Mouse (Mus musculus): ENCODE results near the gene Ntn1. TPM values are rescaled to one million over a fixed set of nuclear protein-coding genes. Genes with fewer than 3 reads are reported as not detected.
A peak's percentile ranks its signal among the peaks of the same experiment; 100 is the strongest.

The Ntn1 gene
- polyA plus RNA-seq, 1 experiment from 2014 or later = 0.24 TPM

DNA sequence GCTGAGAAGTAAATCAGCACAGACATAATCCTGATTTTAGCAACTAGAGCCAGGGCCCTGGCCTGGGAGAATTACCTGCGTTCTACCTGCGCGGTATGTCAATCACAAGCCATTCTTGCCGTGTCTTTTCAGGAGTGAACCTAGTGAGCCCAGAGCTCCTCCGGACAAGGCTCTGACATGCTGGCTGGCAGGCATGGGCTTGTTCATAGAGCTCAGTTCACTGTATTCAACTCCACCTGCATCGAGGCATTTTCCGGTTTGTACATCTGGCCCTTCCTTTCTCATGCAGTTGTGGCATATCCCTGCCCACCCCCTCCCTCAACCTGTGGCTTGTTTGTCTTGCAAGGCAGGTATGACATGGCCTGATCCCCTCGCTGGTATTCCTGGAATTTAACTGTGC is 5.0 kb upstream of the Ntn1 start:
- Histone ChIP-seq H3K9ac (no peak overlapping the region), H3K27ac (no peak overlapping the region), H3K4me3 (replicated peaks) (no peak overlapping the region), H3K4me1 (replicated peaks) (no peaks in the 10 kb centered on the region), H3K27me3 (peaks cover 36% of the 10 kb centered on the region), H3K9me3 (replicated peaks) (no peaks in the 10 kb centered on the region), H3K36me3 (no peaks in the 10 kb centered on the region), H3K4me2 (no peak overlapping the region)
- WGBS (ENCODE audit: insufficient replicate concordance) = 75% methylated on average over 8 of the region's 8 CpGs
- DNase-seq (no peak), ATAC-seq (ENCODE audit: low read depth) (no peak)

DNA sequence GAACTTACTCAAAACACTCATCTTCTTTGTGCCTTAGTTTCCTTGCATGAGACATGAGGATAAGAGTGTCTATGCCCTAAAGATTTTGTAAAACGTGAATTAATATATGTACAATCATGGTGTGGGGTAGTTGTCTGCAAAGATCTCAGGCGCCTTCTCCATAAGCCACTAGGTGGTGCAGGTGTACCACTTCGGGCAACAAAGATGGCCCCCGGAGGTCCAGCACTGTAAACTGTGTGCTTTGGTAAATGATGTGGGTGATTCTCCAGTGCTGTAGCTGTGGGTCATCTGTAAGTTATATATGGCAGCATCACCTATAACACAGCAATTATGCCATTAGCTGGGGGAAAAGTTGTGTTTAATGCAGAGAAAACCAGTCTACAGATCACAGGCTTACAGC is 3.6 kb upstream of the Ntn1 start:
- Histone ChIP-seq H3K27me3 (peaks cover 50% of the 10 kb centered on the region), H3K36me3 (no peaks in the 10 kb centered on the region), H3K4me2 (no peak overlapping the region), H3K4me3 (replicated peaks) (no peak overlapping the region), H3K9me3 (replicated peaks) (no peaks in the 10 kb centered on the region), H3K27ac (no peak overlapping the region), H3K9ac (no peak overlapping the region), H3K4me1 (replicated peaks) (0 out of 2 replicates have a peak, but pooled peaks cover 4% of the 10 kb centered on the region)
- DNase-seq = no peak
- WGBS (ENCODE audit: insufficient replicate concordance) = 27% methylated on average over 4 of the region's 4 CpGs
- ATAC-seq (ENCODE audit: low read depth) = no peak

DNA sequence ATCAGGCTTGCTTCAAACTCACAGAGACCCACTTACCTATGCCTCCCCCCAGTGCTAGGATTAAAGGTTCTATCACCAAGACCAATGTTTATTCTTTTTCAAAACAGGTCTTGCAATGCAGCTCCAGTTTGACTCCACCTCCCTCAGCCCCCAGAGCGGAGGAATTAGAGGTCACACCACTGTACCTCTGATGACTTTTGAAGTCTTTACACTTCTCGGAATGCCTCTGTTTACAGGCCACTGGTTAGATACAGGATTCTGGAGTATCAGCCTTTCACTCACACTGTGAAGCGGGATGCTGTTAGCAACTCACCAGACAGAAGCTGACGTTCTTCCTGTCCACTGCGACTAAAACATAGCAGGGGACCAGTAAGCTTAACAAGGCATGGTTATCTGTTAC is 805 bp upstream of the Ntn1 start:
- H3K27me3 ChIP-seq = peaks cover 78% of the 10 kb centered on the region
- WGBS (ENCODE audit: insufficient replicate concordance) = 14% methylated on average over 5 of the region's 5 CpGs
- no peak overlapping the region for H3K9ac ChIP-seq
- DNase-seq (no peak), ATAC-seq (ENCODE audit: low read depth) (no peak)
- H3K4me1 ChIP-seq (replicated peaks) = 0 out of 2 replicates have a peak, but pooled peaks cover 4% of the 10 kb centered on the region
- no peaks in the 10 kb centered on the region for H3K9me3 ChIP-seq (replicated peaks)
- H3K4me3 ChIP-seq (replicated peaks) = no peak overlapping the region
- no peak overlapping the region for H3K27ac ChIP-seq
- H3K36me3 ChIP-seq = no peaks in the 10 kb centered on the region
- no peak overlapping the region for H3K4me2 ChIP-seq

DNA sequence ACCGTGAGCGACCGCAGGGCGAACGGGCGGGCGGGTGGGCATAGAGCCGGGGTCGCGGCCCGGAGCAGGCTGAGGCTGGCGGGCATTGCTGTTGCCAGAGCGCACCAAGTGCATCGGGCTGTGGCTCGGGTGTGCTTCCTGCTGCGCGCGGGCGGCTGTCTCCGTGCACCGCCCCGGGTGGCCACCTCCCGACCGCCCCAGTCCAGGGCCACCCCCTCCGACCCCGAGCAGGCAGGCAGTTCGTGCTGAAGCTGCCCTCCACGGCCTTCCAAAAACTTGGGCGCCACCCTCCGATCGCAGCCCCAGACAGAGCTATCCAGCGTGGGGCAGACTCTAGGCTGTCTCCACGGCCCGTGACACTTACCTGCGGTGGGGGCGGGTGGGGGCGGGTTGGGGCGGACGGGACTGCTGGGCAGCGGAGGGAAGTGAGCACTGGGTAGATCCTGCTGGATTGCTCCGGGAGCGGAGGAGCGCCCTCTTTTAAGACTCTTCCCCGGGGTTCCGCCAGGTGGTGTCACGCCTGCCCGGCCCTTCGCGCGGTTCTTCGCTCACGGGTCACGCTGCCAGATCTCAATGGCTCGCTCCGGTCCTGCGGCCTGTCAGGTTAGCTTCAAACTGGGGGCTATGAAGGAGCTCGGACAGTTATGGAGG is 477 bp downstream of the Ntn1 start:
- DNase-seq (no peak), ATAC-seq (ENCODE audit: low read depth) (no peak)
- Histone ChIP-seq H3K36me3 (no peaks in the 10 kb centered on the region), H3K27me3 (peaks cover 87% of the 10 kb centered on the region), H3K9ac (no peak overlapping the region), H3K9me3 (replicated peaks) (no peaks in the 10 kb centered on the region), H3K4me1 (replicated peaks) (0 out of 2 replicates have a peak, but pooled peaks cover 4% of the 10 kb centered on the region), H3K27ac (no peak overlapping the region), H3K4me2 (peak overlapping the region; percentile 53), H3K4me3 (replicated peaks) (peak overlapping the region; percentile 38)
- WGBS (ENCODE audit: insufficient replicate concordance) = 2% methylated on average over 52 of the region's 57 CpGs

DNA sequence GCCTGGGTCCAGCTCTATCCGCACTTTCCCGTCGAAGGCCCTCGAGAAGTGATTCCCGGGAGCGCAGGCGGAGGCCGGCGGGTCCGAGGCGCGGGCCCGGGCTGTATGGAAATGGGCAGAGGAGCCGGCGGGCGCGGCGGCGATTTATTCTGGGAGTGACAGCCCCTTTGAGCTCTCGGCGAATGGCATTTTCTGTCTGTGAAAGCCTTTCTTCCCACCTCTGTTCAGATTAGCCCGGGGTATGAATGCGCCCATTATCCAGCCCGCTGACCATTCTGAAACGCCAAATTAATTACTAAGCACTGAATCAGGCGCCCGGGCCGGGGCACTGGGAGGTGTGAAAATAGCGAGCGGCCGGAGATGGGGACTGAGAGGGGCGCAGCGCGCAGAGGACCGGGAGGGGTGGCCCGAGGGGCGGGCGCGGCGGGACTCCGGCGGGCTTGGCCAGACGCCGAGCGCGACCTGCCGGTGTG is 1.0 kb downstream of the Ntn1 start:
- H3K27ac ChIP-seq = no peak overlapping the region
- peaks cover 92% of the 10 kb centered on the region for H3K27me3 ChIP-seq
- no peaks in the 10 kb centered on the region for H3K36me3 ChIP-seq
- no peak overlapping the region for H3K9ac ChIP-seq
- ATAC-seq (ENCODE audit: low read depth) (no peak), DNase-seq (no peak)
- 1% methylated on average over 32 of the region's 47 CpGs for WGBS (ENCODE audit: insufficient replicate concordance)
- 0 out of 2 replicates have a peak, but pooled peaks cover 4% of the 10 kb centered on the region for H3K4me1 ChIP-seq (replicated peaks)
- peak overlapping the region; percentile 53 for H3K4me2 ChIP-seq
- no peaks in the 10 kb centered on the region for H3K9me3 ChIP-seq (replicated peaks)
- peak overlapping the region; percentile 38 for H3K4me3 ChIP-seq (replicated peaks)

DNA sequence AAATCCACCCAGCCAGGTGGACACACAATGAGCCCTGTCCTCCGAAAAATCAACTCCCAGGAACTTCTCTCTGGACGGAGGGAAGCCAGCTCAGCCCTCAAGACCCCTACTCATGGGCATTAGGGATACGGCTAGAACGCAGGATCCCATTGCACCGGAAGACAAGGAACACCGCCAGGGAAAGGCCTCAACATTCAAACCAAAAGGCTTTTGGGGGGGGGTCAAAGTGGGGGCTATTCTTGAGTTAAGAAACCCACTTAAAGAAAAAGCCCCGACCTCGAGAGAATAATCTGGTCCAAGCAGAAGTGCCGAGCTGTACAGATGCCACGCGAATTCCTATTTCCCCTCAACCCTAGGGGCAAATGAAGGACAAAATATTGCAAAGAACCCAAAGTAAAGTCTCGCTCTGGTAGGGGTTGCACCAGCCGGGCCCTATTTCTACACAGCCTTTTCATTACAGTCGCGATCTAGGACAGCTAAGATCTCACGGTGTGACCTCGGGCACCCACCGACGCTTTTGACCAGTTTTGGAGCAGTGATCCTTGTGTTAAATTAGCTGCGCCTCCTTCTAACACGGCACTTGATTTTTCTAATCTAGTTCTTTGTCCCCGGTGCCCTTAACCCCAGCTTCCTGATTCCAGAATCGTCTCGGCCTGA is 1.6 kb downstream of the Ntn1 start:
- DNase-seq (no peak), ATAC-seq (ENCODE audit: low read depth) (no peak)
- peak overlapping the region; percentile 53 for H3K4me2 ChIP-seq
- peaks cover 98% of the 10 kb centered on the region for H3K27me3 ChIP-seq
- WGBS (ENCODE audit: insufficient replicate concordance) = 9% methylated on average over 24 of the region's 24 CpGs
- no peaks in the 10 kb centered on the region for H3K9me3 ChIP-seq (replicated peaks)
- H3K9ac ChIP-seq = no peak overlapping the region
- H3K36me3 ChIP-seq = no peaks in the 10 kb centered on the region
- H3K27ac ChIP-seq = no peak overlapping the region
- H3K4me1 ChIP-seq (replicated peaks) = 0 out of 2 replicates have a peak, but pooled peaks cover 4% of the 10 kb centered on the region
- no peak overlapping the region for H3K4me3 ChIP-seq (replicated peaks)

DNA sequence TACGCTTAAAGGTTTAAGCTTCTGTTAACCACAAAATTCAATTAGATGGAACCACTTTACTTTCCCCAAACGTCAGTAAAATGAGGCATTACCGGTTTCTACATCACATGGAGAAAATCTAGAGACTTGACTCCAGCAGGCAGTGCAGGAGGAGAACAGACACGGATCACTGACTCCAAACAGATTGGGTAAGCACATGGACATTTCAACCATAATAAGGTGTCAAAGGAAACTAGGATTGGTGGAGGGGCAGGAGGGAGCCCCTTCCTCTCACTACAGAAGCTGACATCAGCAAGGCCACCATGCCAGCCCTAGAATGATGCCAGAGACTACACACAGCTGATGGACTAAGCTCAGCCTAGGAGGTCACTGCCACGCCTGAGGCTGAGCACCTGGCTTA is 5.1 kb downstream of the Ntn1 start:
- WGBS (ENCODE audit: insufficient replicate concordance) = 37% methylated on average over 5 of the region's 5 CpGs
- Histone ChIP-seq H3K4me1 (replicated peaks) (0 out of 2 replicates have a peak, but pooled peaks cover 4% of the 10 kb centered on the region), H3K9ac (no peak overlapping the region), H3K27me3 (peaks cover 97% of the 10 kb centered on the region), H3K4me2 (no peak overlapping the region), H3K9me3 (replicated peaks) (no peaks in the 10 kb centered on the region), H3K4me3 (replicated peaks) (no peak overlapping the region), H3K27ac (no peak overlapping the region), H3K36me3 (no peaks in the 10 kb centered on the region)
- DNase-seq (no peak), ATAC-seq (ENCODE audit: low read depth) (no peak)

DNA sequence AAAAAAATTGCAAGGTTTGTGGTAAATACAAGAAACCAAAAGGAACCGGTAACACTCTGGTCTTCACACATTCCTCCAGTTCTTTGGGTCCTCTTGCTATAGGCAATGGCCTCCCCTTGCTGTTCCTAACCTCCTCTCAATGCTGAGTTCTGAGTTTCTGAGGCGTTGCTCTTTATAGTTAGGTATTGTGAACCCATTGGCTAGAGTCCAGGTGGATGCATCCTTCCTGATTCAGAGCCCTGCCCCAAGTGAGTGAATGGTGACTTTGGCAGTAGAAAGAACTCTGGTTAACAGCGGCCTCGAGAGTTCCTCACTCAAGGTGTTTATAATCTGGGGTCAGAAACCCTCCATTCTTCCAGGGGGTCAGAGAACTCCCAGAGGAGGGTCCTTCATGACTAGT is 5.9 kb downstream of the Ntn1 start:
- H3K9me3 ChIP-seq (replicated peaks) = no peaks in the 10 kb centered on the region
- H3K36me3 ChIP-seq = no peaks in the 10 kb centered on the region
- DNase-seq (no peak), ATAC-seq (ENCODE audit: low read depth) (no peak)
- 29% methylated on average over 4 of the region's 4 CpGs for WGBS (ENCODE audit: insufficient replicate concordance)
- H3K4me1 ChIP-seq (replicated peaks) = 0 out of 2 replicates have a peak, but pooled peaks cover 4% of the 10 kb centered on the region
- H3K9ac ChIP-seq = no peak overlapping the region
- H3K27ac ChIP-seq = no peak overlapping the region
- no peak overlapping the region for H3K4me2 ChIP-seq
- H3K4me3 ChIP-seq (replicated peaks) = no peak overlapping the region
- peaks cover 96% of the 10 kb centered on the region for H3K27me3 ChIP-seq

DNA sequence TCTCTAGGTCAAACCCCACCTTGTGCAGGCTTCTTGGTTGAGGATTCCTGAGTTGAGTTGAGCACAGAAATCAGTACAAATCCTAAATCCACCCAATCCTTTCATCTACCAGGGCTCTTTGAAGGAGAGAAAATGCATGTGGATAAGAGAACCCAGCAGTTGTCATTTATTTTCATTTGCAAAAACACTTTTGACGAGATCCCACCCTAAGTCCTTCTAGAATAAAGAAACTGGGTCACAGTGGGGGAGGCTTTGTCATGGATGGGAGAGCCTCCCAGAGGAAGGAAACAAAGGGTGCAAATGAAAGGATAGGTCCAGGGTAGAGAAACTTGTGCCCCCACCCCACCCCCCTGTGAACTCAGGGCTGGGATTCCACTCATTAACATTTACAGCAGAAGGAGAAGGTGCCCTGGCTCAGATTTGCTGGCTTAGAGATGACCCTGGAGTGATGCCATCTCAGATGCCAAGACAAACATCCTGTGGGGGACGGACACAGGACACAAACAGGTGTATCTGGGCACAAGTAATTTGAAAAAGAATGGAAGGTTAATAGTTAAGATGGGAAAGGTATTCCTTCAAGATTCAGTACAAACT is 6.6 kb downstream of the Ntn1 start:
- Histone ChIP-seq H3K36me3 (no peaks in the 10 kb centered on the region), H3K4me3 (replicated peaks) (no peak overlapping the region), H3K27ac (no peak overlapping the region), H3K27me3 (peaks cover 96% of the 10 kb centered on the region), H3K4me2 (no peak overlapping the region), H3K4me1 (replicated peaks) (no peaks in the 10 kb centered on the region), H3K9me3 (replicated peaks) (no peaks in the 10 kb centered on the region), H3K9ac (no peak overlapping the region)
- ATAC-seq (ENCODE audit: low read depth) (no peak), DNase-seq (no peak)
- WGBS (ENCODE audit: insufficient replicate concordance) = 12% methylated on average over 2 of the region's 2 CpGs

DNA sequence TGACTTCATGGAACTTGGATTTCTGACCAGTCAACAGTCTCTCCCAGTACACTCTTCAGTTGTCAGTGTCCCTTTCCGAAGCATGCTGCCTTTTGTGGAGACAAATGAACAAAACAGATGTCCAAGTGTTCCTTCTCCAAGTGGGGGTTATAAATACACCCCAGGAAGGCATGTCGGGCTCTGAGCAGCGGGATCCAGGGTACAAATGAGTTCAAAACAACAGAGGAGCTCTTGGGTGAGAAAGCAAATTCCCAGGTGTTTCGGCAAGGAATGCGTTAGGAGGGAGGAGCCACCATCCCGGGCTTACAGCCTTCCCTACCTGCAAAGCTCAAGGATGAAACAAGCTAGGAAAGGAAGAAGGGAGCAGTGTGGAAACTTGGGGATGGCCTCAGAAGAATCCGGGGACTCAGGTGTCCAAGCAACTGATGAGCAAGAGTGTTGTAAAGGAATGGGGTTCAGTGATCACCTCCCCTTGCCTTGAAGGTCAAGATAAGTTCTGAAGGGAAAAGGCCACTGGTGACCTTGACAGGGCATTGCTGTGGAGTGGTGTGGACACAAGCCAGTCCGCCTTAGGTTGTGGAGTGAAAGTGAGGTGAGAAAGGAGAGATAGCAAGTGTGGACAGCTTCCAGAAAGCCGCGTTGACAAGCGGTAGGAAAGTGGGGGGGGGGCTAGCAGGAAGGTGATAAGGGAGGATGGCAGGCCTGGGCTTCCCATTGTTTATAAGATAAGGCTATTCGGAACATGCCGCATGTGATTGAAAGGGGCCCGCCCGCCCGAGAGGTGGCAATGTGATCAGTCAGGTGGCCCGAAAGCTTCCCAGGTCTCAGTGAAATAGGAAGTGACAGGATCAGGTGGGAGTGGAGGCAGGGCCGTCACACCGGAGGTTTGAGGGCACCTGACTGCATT is 10.0 kb downstream of the Ntn1 start:
- Histone ChIP-seq H3K27ac (no peak overlapping the region), H3K4me1 (replicated peaks) (0 out of 2 replicates have a peak, but pooled peaks cover 5% of the 10 kb centered on the region), H3K4me3 (replicated peaks) (no peak overlapping the region), H3K9ac (no peak overlapping the region), H3K9me3 (replicated peaks) (no peaks in the 10 kb centered on the region), H3K4me2 (no peak overlapping the region), H3K36me3 (no peaks in the 10 kb centered on the region), H3K27me3 (peaks cover 96% of the 10 kb centered on the region)
- ATAC-seq (ENCODE audit: low read depth) (no peak), DNase-seq (no peak)
- 3% methylated on average over 19 of the region's 19 CpGs for WGBS (ENCODE audit: insufficient replicate concordance)

DNA sequence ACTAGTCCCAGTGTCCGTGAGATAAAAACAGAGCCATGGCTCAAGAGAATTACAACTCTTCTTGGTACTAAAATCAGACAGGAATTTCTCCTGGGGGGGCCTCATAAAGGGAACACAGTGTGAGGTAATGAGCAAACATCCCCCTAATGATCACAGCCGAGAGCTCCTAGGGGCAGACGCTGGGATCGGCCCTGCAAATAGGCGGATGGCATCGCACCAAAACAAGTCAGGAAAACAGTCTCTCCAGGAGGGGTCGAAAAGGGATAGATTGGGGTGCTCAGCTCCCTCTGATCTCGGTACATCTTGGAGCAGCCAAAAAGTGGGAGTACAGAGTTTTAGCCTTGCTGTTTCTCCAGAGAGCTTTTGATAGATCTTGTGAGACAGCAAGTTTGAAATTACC is 11.0 kb downstream of the Ntn1 start:
- no peak overlapping the region for H3K4me3 ChIP-seq (replicated peaks)
- peaks cover 96% of the 10 kb centered on the region for H3K27me3 ChIP-seq
- 5% methylated on average over 8 of the region's 8 CpGs for WGBS (ENCODE audit: insufficient replicate concordance)
- DNase-seq (no peak), ATAC-seq (ENCODE audit: low read depth) (no peak)
- peaks cover 12% of the 10 kb centered on the region; the same call in 1 of the 2 replicates for H3K4me1 ChIP-seq (replicated peaks)
- no peak overlapping the region for H3K4me2 ChIP-seq
- no peaks in the 10 kb centered on the region for H3K36me3 ChIP-seq
- no peak overlapping the region for H3K9ac ChIP-seq
- H3K27ac ChIP-seq = no peak overlapping the region
- no peaks in the 10 kb centered on the region for H3K9me3 ChIP-seq (replicated peaks)
